Comparison of ENCODE assay signal across 8 mouse cellular contexts in genomic region chr7:139220303-139220702, GRCm38 (mm10). TPM values are rescaled to one million over a fixed set of nuclear protein-coding genes. Genes with fewer than 3 reads are reported as not detected.
DNase-seq lines count a peak whose midpoint lies in the region; ATAC-seq and TF ChIP-seq lines count a peak whose summit lies in the region.
"Had no signal": no experiment of that assay in that cellular context is flagged by ENCODE, and none has a peak within 500 bp of the region (broad histone marks: within the 10 kb centered on the region; RNA-seq: fewer than 3 reads in every experiment).

No protein-coding gene starts in this region.

- H3K79me2 ChIP-seq in liver, adult 2 months (ENCODE audit: control insufficient read depth, insufficient read depth, low read length), result no peaks in the 10 kb centered on the region

- no peak for TF ChIP-seq POLR2A in liver, adult 2 months (IDR thresholded peaks at IDR 0.05; ENCODE audit: extremely low read depth, insufficient read depth, low read length)

- intact Hi-C loops in heart, postnatal 25 days (cut with DNase I), result no loop called here

- no peak for TF ChIP-seq CTCF in liver, adult 2 months (IDR thresholded peaks at IDR 0.05; ENCODE audit: low read depth, low read length)
- no peak for TF ChIP-seq CTCF in liver, postnatal 0 days (IDR thresholded peaks at IDR 0.05; ENCODE audit: low read depth)

- H3K27me3 ChIP-seq in liver, adult 2 months (ENCODE audit: control insufficient read depth, insufficient read depth, low read length), result no peaks in the 10 kb centered on the region
- no peaks in the 10 kb centered on the region for H3K27me3 ChIP-seq in liver, postnatal 0 days (ENCODE audit: insufficient read depth, low read length)
- no peaks in the 10 kb centered on the region for H3K27me3 ChIP-seq in forebrain, embryonic 12.5 days

- no peaks in the 10 kb centered on the region for H3K9me3 ChIP-seq in liver, postnatal 0 days (ENCODE audit: low read length)
- no peaks in the 10 kb centered on the region for H3K9me3 ChIP-seq in forebrain, embryonic 12.5 days

- no peak overlapping the region for H3K4me3 ChIP-seq in liver, adult 2 months (ENCODE audit: insufficient read depth, low read depth, low read length)
- no peak overlapping the region for H3K4me3 ChIP-seq in liver, postnatal 0 days (ENCODE audit: low read depth, low read length)
- no peak overlapping the region for H3K4me3 ChIP-seq in forebrain, embryonic 12.5 days (replicated peaks)

- DNase-seq in liver, adult 2 months (ENCODE audit: extremely low read depth, low read depth, low spot score), result peak; percentile 24
- no peak for DNase-seq in liver, postnatal 0 days
- peak; percentile 85 for DNase-seq in adipocyte (ENCODE audit: low spot score)
- DNase-seq in heart, postnatal 25 days (ENCODE audit: low spot score), result peak; percentile 44
- peak; percentile 94 for DNase-seq in retina, postnatal 1 day
- DNase-seq: forebrain, postnatal 0 days had no signal

- H3K36me3 ChIP-seq in liver, adult 2 months (ENCODE audit: control insufficient read depth, insufficient read depth, low read length), result no peaks in the 10 kb centered on the region
- no peaks in the 10 kb centered on the region for H3K36me3 ChIP-seq in liver, postnatal 0 days (replicated peaks; ENCODE audit: insufficient read depth, low read length)
- H3K36me3 ChIP-seq in forebrain, embryonic 12.5 days (replicated peaks), result no peaks in the 10 kb centered on the region

- no peak for ATAC-seq in liver, postnatal 0 days
- no peak for ATAC-seq in forebrain, embryonic 12.5 days (ENCODE audit: low FRiP score)
- ATAC-seq in erythroblast, adult 5-6 weeks (replicated peaks; ENCODE audit: low FRiP score, poor library complexity, severe bottlenecking), result no peak
- ATAC-seq: forebrain, postnatal 0 days had no signal

- no peak overlapping the region for H3K9ac ChIP-seq in liver, adult 2 months (ENCODE audit: low read depth, low read length)
- H3K9ac ChIP-seq in liver, postnatal 0 days (replicated peaks), result no peak overlapping the region
- H3K9ac ChIP-seq in forebrain, embryonic 12.5 days, result no peak overlapping the region
- H3K9ac ChIP-seq: forebrain, postnatal 0 days had no signal

- H3K27ac ChIP-seq in liver, adult 2 months (replicated peaks; ENCODE audit: insufficient read depth, low read depth, low read length), result no peak overlapping the region
- H3K27ac ChIP-seq in liver, postnatal 0 days (ENCODE audit: low read depth), result no peak overlapping the region
- H3K27ac ChIP-seq in forebrain, embryonic 12.5 days, result no peak overlapping the region

- peaks cover 5% of the 10 kb centered on the region for H3K4me1 ChIP-seq in liver, adult 2 months (ENCODE audit: control insufficient read depth, insufficient read depth, low read length)
- peaks cover 16% of the 10 kb centered on the region for H3K4me1 ChIP-seq in liver, postnatal 0 days (ENCODE audit: insufficient read depth)
- H3K4me1 ChIP-seq in forebrain, embryonic 12.5 days, result 0 out of 2 replicates have a peak, but pooled peaks cover 3% of the 10 kb centered on the region

- no peak overlapping the region for H3K4me2 ChIP-seq in liver, postnatal 0 days (ENCODE audit: low read depth, low read length)
- no peak overlapping the region for H3K4me2 ChIP-seq in forebrain, embryonic 12.5 days

- TF ChIP-seq EP300 in liver, postnatal 0 days (IDR thresholded peaks at IDR 0.05; ENCODE audit: low read depth), result no peak

- WGBS in liver, adult 2 months, result 71% methylated on average over 2 of the region's 2 CpGs
- WGBS in liver, postnatal 0 days (ENCODE audit: insufficient replicate concordance), result 29% methylated on average over 2 of the region's 2 CpGs
- WGBS in forebrain, embryonic 12.5 days, result 41% methylated on average over 2 of the region's 2 CpGs

RNA-seq across cellular contexts. Expression of gene Stk32c, which starts 7.2 kb away (rescaled TPM):
- total RNA-seq in liver, adult 2 months (2014; rRNA removed), result 0.18 and 0.27 TPM in 2 replicates
- 0.21 and 0.39 TPM in 2 replicates for polyA plus RNA-seq in liver, adult 2 months (2012; rRNA removed)
- not detected in 2 replicates for polyA plus RNA-seq in liver, postnatal 0 days (2015; fragmentation: Nextera tagmentation; extraction: Ambion mirVana)
- total RNA-seq in heart, postnatal 25 days (2021), result under 1 TPM; 0.73 to 0.99 TPM
- 0.46 and 0.62 TPM in 2 replicates for polyA plus RNA-seq in forebrain, embryonic 12.5 days (2016; fragmentation: Nextera tagmentation; extraction: Ambion mirVana)
- total RNA-seq in erythroblast, adult 5-6 weeks (2015; ENCODE audit: low replicate concordance), result not detected in 2 replicates
- not detected in 2 replicates for total RNA-seq in erythroblast, adult 5-6 weeks (2017; ENCODE audit: low replicate concordance)

RNA-seq across cellular contexts. Expression of gene Lrrc27, which starts 7.5 kb away (rescaled TPM):
- total RNA-seq in liver, adult 2 months (2014; rRNA removed), result 0.20 and 0.28 TPM in 2 replicates
- 0.61 and 1.1 TPM in 2 replicates for polyA plus RNA-seq in liver, adult 2 months (2012; rRNA removed)
- polyA plus RNA-seq in liver, postnatal 0 days (2015; fragmentation: Nextera tagmentation; extraction: Ambion mirVana), result 0.43 and 0.78 TPM in 2 replicates
- total RNA-seq in heart, postnatal 25 days (2021), result 10 to 100 TPM; 19.1 to 20.0 TPM
- 5.1 and 6.0 TPM in 2 replicates for polyA plus RNA-seq in forebrain, embryonic 12.5 days (2016; fragmentation: Nextera tagmentation; extraction: Ambion mirVana)
- total RNA-seq in erythroblast, adult 5-6 weeks (2015; ENCODE audit: low replicate concordance), result 2.9 TPM in 1 of 2 replicates, not detected in the other
- total RNA-seq in erythroblast, adult 5-6 weeks (2017; ENCODE audit: low replicate concordance), result 0.94 TPM in 1 of 2 replicates, not detected in the other

RNA-seq across cellular contexts. Expression of gene Pwwp2b, which starts 28.0 kb away (rescaled TPM):
- total RNA-seq in liver, adult 2 months (2014; rRNA removed), result 0.65 and 0.74 TPM in 2 replicates
- polyA plus RNA-seq in liver, adult 2 months (2012; rRNA removed), result 2.1 TPM in 2 replicates
- polyA plus RNA-seq in liver, postnatal 0 days (2015; fragmentation: Nextera tagmentation; extraction: Ambion mirVana), result 1.3 and 1.5 TPM in 2 replicates
- 1 to 10 TPM; 8.7 to 9.7 TPM for total RNA-seq in heart, postnatal 25 days (2021)
- 4.0 and 4.8 TPM in 2 replicates for polyA plus RNA-seq in forebrain, embryonic 12.5 days (2016; fragmentation: Nextera tagmentation; extraction: Ambion mirVana)
- 0.42 and 2.7 TPM in 2 replicates for total RNA-seq in erythroblast, adult 5-6 weeks (2015; ENCODE audit: low replicate concordance)
- 0.42 TPM in 1 of 2 replicates, not detected in the other for total RNA-seq in erythroblast, adult 5-6 weeks (2017; ENCODE audit: low replicate concordance)

Comparison
In these comparisons a context has a peak if more than half of its experiments do, and no peak if none do; other contexts are left out.
1. RNA of gene Lrrc27, which starts 7.5 kb away (total RNA-seq): 19.1 to 20.0 TPM in heart, postnatal 25 days; 0.94 to 2.9 TPM in erythroblast, adult 5-6 weeks and 0.20 to 0.28 TPM in liver, adult 2 months; every median in the first group is over 4 times any median in the second.